Mouse (Mus musculus): ENCODE data around the gene Map3k15.

Map3k15 gene

DNA sequence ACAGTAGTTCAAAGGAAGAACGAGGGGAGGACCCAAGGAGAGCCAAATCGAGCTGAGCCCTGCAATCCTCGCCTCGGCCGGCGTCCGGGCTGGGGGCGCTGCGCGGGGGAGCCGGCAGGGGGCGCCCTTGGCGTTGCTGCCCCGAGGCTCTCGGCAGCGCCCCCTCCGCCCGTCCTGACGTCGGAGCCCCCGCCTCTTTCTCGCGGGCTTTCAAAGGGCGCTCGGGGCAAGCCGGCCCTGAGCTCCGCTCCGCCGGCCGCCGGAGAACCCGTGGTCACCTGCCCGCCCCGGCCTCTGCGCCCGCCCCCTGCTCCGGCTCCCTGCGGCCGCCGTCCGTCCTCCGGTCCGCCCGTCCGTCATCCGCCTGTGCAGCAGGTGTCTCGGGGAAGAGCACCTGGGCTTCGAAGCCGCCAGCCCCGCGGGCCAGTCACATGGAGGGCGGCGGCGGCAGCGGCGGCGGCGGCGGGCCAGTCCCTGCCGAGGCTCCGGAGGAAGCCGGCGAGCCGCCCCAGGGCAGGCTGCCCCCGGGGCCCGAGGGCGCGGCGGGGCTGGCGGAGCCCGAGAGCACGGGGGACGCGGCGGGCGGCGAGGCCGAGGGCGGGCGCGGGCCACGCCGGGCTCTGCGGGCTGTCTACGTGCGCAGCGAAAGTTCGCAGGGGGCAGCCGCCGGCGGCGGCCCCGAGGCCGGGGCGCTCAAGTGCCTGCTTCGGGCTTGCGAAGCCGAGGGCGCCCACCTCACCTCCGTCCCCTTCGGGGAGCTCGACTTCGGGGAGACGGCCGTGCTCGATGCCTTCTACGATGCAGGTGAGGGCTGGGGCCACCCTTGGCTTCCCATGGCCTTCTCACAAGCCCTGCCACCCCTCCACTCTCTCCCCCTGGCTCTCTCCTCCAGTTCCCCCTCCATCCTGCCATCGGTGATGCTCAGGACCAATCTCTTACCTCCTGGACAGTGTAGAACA is at the start of gene Map3k15:
TSS of gene Map3k15 (plus strand) at position 432 of the 959 bp plus-strand sequence.
- no peak for DNase-seq (ENCODE audit: extremely low read depth, insufficient read length, low spot score)

DNA sequence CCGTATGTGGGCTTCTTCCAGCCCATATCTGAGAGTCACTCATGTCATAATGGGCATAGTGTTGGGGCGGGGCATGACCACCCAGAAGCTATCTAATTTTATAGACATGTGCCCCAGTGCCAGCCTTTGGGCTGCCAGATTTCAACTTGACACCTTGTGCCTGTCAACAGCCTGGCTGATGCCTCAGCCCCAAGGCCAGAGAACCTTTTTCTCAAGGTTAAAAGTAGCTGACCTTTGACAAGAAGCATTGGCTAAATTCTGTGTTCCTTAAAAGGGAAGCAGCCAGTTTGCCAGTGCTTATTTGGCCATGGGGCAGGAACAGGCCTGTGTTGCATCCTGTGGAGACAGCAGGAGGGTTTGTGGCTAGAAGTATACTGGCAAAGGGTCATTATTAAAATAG is 45.7 kb upstream of the Map3k15 start:
- DNase-seq (ENCODE audit: extremely low read depth, insufficient read length, low spot score) = no peak

DNA sequence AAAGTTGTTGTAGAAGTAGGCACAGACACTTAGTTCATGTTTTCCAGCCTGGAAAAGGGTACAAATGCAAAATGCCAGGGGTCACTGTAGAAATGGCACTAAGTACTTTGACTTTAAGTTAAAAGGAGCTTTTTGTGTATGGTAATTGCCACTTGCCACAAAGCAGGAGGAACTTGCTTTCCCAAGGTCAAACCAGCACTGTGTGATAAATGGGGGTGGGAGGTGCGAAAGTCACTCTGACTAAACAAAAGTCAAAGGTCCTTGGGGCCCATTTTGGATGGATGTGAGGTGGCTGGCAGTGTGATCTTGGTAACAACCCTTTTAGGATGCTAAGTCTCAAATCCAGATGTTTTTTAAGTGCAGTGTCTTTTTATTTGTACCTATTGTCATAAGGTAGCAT is 44.6 kb upstream of the Map3k15 start:
- DNase-seq (ENCODE audit: extremely low read depth, insufficient read length, low spot score) = no peak

DNA sequence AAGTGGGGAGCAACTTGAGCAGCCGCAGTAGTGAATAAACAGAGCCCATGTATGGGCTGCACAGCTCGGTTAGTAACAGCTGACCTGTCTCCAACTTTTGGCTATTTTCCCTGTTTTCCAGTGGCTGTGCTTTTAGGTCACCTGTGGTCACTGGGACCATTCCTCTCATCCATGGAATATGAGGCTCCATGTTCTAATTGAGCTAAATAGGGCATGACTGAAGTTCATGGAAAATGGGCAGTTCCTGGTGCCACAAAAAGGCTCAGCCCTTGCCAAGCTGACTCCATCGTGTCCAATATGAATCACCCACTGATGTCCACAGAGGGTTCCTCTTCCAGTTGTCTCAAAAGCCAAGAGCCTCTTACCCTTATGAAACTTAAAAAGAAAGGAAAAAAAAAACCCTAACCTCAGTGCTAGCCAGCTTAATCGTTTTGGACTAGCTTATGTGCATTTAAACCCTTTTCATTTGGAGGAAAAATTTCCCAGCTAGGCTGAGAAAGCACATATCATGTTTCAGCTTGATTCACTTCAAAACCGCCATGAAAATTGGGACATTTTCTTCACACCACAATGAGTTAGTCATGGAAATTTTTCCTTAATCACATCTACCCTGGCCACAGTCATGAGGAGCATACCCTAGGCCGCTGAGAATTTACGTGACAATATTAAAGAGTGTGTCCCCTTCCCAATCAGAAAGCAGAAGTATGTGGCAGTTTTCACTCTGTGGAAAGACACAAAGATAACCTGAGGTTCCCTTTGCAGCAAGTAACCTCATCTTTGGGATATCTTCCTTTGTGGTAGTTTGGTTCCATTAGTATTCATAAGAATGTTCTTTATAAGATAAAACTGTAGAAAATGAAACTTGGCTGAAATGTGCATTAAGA is 34.4 kb upstream of the Map3k15 start:
- DNase-seq (ENCODE audit: extremely low read depth, insufficient read length, low spot score) = peak; percentile 67

DNA sequence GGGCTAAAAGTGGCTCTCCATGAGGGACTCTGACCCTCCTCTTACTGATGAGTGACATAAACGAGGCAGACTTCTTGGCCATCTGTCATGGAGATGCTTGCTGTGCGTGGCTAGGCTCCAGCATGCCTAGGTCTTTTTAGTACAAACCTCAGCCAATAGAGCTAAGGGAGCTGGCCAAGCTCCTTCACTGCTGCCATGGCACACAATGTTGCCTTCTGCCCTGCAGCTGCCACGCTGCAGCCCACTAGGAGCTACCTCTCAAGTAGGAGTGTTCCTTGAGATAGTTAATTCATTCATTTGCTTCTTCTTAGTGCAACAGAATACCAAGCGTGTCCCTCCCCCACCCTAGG is 33.8 kb upstream of the Map3k15 start:
- peak; percentile 39 for DNase-seq (ENCODE audit: extremely low read depth, insufficient read length, low spot score)

DNA sequence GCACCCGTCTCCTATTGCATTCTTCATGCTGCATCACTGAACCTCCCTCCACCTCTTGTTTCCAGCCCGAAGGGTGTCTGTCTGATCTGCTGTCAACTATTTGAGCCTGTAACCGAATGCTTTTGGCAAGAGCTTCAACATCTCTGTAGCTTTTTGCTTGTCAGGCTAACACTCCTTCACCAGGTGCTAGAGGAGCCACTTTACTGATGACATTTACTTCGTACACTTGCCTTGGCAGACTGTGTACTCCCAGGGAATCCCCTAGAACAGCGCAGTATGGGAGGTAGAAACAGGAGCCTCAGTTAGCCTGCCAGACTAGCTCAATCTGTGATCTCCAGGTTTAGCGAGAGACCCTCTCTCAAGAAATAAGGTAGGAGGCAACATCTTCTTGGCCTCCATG is 32.8 kb upstream of the Map3k15 start:
- no peak for DNase-seq (ENCODE audit: extremely low read depth, insufficient read length, low spot score)

DNA sequence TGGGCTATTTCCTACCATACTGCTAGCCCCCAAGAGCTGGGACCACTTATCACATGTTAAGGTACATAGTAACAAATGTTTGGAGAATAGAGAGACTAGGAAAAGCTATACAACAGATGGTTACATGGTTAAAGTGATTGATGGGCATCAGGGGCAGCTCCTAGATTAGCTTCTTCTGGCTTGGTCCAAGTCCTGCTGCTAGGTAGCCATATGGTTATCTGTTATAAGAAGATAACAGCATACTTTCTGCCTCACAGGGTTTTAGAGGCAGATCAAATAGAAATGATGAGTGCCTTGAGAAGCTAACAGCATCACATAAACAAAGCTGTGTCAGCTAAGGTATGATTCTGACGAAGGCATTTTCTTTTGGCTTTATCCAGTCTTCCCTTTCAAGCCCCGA is 26.8 kb upstream of the Map3k15 start:
- DNase-seq (ENCODE audit: extremely low read depth, insufficient read length, low spot score) = no peak

DNA sequence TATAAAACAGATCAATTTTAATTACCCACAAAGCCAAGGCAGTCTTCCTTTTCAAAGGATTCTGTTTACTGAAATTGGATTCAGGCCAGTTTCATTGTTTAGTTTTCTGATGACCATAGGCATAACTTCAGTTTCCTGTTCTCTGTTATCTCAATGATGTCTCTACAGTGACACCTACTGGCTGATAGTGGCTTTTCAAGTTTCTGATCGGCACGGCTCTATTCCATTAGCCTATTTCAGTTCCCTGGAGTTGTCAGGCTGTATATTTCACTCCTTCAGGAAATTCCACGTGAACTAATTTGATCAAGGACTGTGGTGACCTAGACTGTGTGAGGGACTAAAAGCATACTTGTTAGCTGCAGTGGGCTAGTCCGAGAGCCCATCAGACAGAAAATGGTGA is 25.0 kb upstream of the Map3k15 start:
- no peak for DNase-seq (ENCODE audit: extremely low read depth, insufficient read length, low spot score)

DNA sequence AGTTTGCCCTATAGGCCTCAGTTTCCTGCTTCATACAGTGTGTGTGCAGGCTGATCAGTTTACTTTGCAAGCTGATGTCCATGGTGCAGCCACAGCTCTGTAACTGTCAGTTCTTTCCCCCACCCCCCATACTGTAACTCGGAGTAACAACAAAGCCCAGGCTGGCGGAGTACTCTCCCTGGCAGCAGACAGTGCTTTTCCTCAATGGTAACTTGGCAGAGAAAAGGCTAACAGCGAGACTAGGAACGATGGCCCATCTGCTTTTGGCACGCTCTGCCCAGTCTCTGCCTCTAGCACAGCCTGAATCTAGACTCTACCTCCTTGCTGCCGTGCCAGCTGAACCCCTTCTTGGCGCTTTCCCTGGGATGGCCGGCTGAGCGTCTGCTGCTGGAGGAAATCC is 24.3 kb upstream of the Map3k15 start:
- DNase-seq (ENCODE audit: extremely low read depth, insufficient read length, low spot score) = no peak

DNA sequence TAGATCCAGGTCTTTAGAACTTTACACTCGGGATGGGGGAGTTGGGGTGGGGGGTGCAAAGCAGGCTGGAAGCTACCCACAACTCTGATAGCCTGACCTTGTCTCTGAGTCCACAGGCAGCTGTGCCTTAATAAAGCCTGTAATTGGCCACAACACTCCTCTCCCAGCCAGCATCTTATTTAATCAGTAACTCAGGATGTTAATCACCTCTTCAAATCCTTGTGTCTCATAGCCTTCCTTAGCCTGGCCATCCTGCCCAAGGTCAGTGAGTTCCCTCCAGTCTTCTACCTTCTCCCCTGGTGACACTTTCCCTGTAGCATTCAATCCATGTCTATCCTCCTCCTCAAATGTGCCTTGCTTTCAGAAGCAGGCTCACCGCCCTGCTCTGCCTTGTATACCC is 19.2 kb upstream of the Map3k15 start:
- no peak for DNase-seq (ENCODE audit: extremely low read depth, insufficient read length, low spot score)

DNA sequence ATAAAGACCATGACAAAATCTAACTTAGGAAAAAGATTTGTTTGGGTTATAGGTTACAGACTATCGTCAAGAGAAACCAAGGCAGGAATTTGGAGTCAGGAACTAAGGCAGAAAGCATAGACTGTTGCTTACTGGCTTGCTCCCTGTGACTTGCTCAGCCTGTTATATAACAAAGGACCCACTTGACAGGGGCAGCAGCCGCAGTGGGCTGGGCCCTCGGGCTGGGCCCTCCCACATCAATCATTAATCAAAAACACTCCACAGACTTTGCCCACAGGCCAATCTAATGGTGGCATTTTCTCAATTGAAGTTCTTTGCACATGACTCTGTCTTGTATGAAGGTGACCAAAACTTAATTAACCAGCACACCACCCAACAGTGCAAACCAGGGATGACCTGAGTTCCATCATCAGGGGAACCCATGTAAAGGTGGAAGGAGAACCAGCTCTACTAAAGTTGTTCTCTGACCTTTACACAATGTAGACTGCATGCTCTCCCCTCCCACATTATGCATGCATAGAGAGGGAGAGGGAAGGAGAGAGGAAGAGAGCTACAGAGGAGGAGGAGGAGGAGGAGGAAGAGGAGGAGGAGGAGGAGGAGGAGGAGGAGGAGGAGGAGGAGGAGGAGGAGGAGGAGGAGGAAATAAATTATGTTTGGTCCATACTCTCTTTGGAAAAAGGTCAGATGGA is 17.0 kb upstream of the Map3k15 start:
- DNase-seq (ENCODE audit: extremely low read depth, insufficient read length, low spot score) = no peak

DNA sequence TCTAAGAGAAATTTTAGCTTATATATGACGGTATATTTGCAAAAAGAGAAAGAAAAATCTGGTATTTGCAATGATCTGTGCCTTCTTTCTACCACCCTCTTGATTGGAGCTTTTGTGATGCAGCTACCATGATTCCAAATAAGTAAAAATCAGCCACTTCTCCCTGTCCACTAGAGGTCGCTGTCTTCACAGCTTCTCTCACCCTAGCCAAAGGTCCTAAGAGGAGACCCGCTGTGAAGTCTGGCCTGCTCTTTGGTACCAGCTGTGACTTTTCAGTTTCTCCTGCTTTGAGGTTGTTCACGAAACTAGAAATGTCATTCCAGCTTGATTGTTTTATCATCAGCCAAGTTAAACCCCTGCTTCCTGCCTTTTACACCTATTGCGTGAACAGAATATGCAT is 14.5 kb upstream of the Map3k15 start:
- DNase-seq (ENCODE audit: extremely low read depth, insufficient read length, low spot score) = peak; percentile 13

DNA sequence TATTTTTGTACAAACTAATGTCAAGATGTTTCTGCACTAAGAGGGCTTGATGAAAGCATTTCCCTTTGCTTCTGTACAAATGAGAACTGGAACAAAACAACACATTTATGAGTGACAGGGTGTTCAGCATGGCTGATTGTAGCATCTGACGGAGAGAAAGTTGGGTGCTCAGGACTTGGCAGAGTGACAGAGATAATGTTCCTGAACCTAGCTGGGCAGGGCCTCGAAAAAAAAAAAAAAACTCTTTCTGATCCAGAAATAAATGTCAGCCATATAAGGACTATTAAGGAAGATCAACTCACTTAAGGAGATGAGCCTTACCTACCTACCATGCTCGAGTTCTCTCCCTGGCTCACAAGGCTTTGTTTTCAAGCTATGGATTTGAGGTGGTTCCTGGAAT is 12.0 kb upstream of the Map3k15 start:
- DNase-seq (ENCODE audit: extremely low read depth, insufficient read length, low spot score) = no peak

DNA sequence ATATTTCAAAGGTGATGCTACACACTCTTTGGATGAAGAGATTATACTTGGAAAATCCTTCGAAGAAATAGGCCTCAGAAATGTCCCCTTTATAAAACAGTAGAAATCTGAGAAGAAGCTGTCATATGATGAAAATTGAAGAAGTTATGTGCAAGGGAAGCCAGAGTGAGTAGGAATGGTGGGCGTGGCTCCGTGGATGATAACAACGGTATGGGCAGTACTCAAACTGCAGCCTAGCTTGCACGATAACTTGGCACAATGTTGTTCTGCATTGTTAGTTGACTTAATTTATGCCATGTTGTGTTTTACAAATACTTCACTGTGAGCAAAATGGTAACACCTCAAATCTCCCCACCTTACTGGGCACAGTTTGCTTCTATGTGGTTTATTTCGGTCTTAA is 7.6 kb downstream of the Map3k15 start:
- no peak for DNase-seq (ENCODE audit: extremely low read depth, insufficient read length, low spot score)

DNA sequence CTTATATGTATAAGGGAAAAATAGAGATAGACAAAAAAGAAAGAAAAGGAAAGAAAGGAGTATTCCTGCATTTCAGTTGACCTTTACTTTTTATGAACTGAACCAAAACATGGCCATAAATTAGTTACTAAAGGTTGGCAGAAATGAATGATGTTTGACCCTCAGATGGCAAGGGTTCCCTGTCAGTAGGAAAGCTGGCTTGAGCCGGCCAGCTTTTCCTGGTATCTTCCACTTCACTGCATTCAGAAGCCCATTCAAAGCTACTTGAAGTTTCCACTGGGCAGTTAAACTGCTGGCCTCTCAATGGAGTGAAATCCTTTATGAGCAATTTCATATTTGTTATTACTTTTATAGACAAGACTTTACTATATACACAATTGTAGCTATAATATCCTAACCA is 65.1 kb downstream of the Map3k15 start:
- DNase-seq (ENCODE audit: extremely low read depth, insufficient read length, low spot score) = no peak

DNA sequence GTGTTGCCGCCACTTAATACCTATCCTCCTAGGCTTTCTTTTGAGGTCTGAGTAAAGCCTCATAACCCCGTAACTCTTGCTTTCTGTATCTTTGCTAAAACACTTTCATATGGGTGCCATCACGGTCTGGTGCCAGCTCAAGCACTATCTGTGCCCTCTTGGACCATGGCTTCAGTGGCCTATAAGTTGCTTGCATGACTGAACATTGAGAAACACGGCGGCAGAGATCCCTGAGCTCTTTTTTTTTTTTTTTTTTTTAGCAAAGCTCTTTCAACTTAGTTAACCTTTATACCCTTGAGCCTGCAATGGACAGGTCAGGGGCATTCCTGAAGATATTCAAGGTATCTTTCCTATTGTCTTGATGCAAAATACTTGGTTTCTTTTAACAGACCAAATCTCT is 66.4 kb downstream of the Map3k15 start:
- no peak for DNase-seq (ENCODE audit: extremely low read depth, insufficient read length, low spot score)

DNA sequence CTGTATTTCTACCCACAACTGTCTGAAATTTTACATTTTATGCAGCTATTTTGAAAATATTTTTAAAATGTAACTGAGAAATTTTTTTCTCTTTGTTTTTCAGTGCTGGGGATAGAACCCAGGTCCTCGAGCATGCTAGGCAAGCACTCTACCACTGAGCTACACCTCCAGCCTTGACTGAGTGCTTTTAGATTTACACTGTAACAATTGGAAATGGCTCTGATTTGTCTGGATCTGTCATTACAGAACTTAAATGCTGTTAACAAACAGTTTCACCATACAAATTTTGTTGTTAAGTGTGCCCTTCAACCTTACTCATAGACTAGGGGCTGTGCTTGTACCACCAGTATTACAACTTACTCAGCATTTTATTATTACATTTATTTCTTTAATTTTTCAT is 103.7 kb downstream of the Map3k15 start:
- DNase-seq (ENCODE audit: extremely low read depth, insufficient read length, low spot score) = no peak

DNA sequence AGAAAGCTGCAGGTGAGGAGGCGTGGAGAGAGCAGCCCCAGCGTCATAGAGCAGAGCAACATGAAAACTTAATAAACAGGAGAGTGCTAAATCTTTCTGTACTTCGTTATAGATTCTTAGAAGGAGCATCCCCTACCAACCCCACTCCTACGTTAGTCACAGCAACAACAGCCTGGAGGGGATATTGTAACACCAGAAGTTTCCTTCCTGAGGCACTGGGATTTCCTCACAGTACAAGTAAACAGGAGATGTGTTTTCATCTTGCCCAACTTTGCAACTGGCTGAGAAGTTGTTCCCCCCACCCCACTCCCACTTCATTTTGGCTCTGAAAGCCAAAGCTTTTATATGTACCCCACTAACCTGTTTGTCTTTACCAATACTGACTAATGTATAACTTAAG is 119.6 kb downstream of the Map3k15 start:
- DNase-seq (ENCODE audit: extremely low read depth, insufficient read length, low spot score) = no peak

DNA sequence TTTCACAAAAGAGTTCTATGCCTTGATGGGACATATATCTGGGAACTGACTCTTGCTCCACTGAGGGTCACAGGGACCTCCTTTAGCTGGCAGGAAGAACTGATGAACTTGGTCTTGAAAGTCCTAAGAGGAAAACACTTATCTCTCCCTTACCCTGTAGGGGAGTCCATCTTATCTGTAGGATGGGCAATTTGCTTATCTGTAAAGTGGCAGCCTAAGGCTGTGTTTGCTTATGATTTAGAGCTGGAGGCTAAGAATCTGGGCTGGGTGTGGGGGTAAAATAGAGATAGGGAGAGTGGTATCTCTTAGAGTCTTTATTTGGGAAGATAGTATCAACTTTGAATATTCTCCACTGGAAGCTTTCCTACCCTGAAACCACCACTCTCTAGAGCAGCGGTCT is 125.5 kb downstream of the Map3k15 start:
- no peak for DNase-seq (ENCODE audit: extremely low read depth, insufficient read length, low spot score)

DNA sequence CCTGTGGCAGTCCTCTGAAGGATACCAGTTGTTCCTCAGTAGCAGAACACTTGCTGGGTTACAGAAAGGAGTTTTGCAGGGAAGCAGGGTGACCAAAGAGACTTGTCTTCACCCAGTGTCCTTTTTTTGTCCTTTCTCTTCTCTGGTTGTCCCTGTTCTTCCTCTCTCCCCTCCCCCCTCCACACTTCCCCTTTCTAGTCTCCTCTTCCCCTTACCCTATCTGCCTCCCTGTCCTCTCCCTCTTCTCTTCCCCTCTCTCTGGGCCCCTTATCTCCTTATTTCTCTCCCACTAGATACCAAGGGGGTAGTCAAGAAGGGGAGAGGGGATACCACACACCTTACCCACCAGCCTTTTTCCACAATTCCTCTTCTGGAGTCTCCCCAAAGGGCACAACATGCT is 127.8 kb downstream of the Map3k15 start:
- no peak for DNase-seq (ENCODE audit: extremely low read depth, insufficient read length, low spot score)

DNA sequence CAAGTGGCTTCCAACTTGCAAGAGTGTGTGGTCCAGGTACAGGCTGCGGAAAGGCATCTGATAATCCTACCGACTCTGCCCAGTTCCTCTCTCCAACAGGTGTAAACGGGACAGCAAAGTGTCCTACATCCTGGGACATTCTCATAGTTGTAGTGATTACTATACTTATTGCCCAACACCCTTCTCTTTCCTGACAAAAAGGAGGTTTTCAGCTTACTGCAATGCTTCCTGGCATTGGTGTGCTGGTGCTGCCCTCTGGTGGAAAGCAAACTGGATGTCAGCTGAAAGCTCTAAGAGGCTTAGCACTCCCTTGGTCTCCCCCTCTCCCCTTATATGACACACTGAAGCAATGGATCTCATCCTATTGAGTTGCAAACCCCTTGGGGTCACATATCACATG is 128.4 kb downstream of the Map3k15 start:
- no peak for DNase-seq (ENCODE audit: extremely low read depth, insufficient read length, low spot score)

All from 3134 (cell line).